In the genomic region with DNA sequence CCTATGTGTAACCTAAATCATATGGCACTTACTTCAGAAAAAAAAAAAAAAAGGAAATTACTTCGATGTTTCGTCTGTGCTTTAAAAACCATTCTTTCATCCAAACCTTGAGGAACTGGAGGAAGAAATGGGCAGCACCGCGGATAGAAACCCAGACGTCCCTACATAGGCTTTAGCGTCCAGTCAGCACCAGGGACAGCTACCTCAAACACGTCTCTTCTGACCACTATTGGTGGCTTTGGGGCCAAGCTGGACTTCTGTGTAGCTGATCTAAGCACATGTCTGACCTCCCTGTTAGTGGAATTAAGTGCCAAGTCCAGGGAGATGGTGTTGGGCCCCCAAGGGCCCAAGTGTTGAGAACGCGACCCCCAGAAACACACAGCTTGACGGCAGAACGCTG, we compare ENCODE assay signal across 8 mouse cellular contexts. TPM values are rescaled to one million over a fixed set of nuclear protein-coding genes. Genes with fewer than 3 reads are reported as not detected.
DNase-seq lines count a peak whose midpoint lies in the region; ATAC-seq lines count a peak whose summit lies in the region.

Fbll1 (minus strand) TSS at position 11 of the 400 bp plus-strand sequence.

- H3K9me3 ChIP-seq in heart, embryonic 16.5 days (replicated peaks; ENCODE audit: control insufficient read depth, low read length) = no peaks in the 10 kb centered on the region
- H3K9me3 ChIP-seq in stomach, embryonic 14.5 days (ENCODE audit: control insufficient read depth, low read depth, low read length) = no peaks in the 10 kb centered on the region

- peaks cover 42% of the 10 kb centered on the region for H3K27me3 ChIP-seq in heart, embryonic 16.5 days (ENCODE audit: control insufficient read depth, insufficient read depth, low read length)
- H3K27me3 ChIP-seq in stomach, embryonic 14.5 days (ENCODE audit: control insufficient read depth, insufficient read depth, low read length) = peaks cover 25% of the 10 kb centered on the region

- no peak within 1 kb of the TSS for H3K9ac ChIP-seq in heart, embryonic 16.5 days (ENCODE audit: low read length)
- H3K9ac ChIP-seq in stomach, embryonic 14.5 days (replicated peaks; ENCODE audit: low read depth, low read length) = no peak within 1 kb of the TSS

- peaks cover 5% of the 10 kb centered on the region; the same call in 1 of the 2 replicates for H3K4me1 ChIP-seq in heart, embryonic 16.5 days (ENCODE audit: control insufficient read depth, insufficient read depth, low read length)
- peaks cover 8% of the 10 kb centered on the region; the same call in 1 of the 2 replicates for H3K4me1 ChIP-seq in stomach, embryonic 14.5 days (ENCODE audit: control insufficient read depth, insufficient read depth, low read length)

- no peak within 1 kb of the TSS for H3K27ac ChIP-seq in heart, embryonic 16.5 days (ENCODE audit: low read length)
- no peak within 1 kb of the TSS for H3K27ac ChIP-seq in stomach, embryonic 14.5 days (ENCODE audit: low read length)

- ATAC-seq in common myeloid progenitor, adult 5-6 weeks (replicated peaks; ENCODE audit: low read depth, poor library complexity, severe bottlenecking) = peak; percentile 88
- no peak for ATAC-seq in heart, embryonic 16.5 days (replicated peaks; ENCODE audit: extremely low read depth, insufficient read depth, low FRiP score)
- no peak for ATAC-seq in stomach, embryonic 14.5 days (ENCODE audit: insufficient number of reproducible peaks, insufficient read depth, low FRiP score, low read depth)

- WGBS in heart, embryonic 16.5 days = 18% methylated on average over 11 of the region's 11 CpGs
- 20% methylated on average over 11 of the region's 11 CpGs for WGBS in stomach, embryonic 14.5 days

- H3K36me3 ChIP-seq in heart, embryonic 16.5 days (ENCODE audit: control insufficient read depth, insufficient read depth) = no peaks in the 10 kb centered on the region
- H3K36me3 ChIP-seq in stomach, embryonic 14.5 days (ENCODE audit: control insufficient read depth, insufficient read depth, low read length) = no peaks in the 10 kb centered on the region

- peak; percentile 36 for DNase-seq in gastrocnemius, postnatal 10 days
- no peak for DNase-seq in gastrocnemius, postnatal 25 days
- DNase-seq in Muller cell, postnatal 12 days (ENCODE audit: inconsistent ontology term) = peak; percentile 71
- peak; percentile 58 to 64 for DNase-seq in kidney, postnatal 25 days
- peak; percentile 47 for DNase-seq in lung, postnatal 14 days

- peak within 1 kb of the TSS; percentile 41 for H3K4me3 ChIP-seq in heart, embryonic 16.5 days (ENCODE audit: low read length)
- peak within 1 kb of the TSS; percentile 29 for H3K4me3 ChIP-seq in stomach, embryonic 14.5 days (ENCODE audit: low read depth, low read length)

- peak within 1 kb of the TSS; percentile 53 for H3K4me2 ChIP-seq in heart, embryonic 16.5 days (ENCODE audit: low read depth, low read length)
- H3K4me2 ChIP-seq in stomach, embryonic 14.5 days (replicated peaks; ENCODE audit: low read depth, low read length) = peak within 1 kb of the TSS; percentile 55

RNA-seq across cellular contexts. Expression of gene Fbll1, which starts in this region (rescaled TPM):
- total RNA-seq in gastrocnemius, postnatal 10 days (2021) = under 1 TPM in 1 of 2 experiments, not detected in 1; 0.16 TPM
- not detected for total RNA-seq in gastrocnemius, postnatal 25 days (2021)
- not detected in 2 replicates for total RNA-seq in common myeloid progenitor, adult 5-6 weeks (2017)
- polyA plus RNA-seq in heart, embryonic 16.5 days (2015; fragmentation: Nextera tagmentation; extraction: Ambion mirVana) = not detected in 2 replicates
- polyA plus RNA-seq in stomach, embryonic 14.5 days (2014; fragmentation: Nextera tagmentation; extraction: Ambion mirVana) = 0.22 and 0.62 TPM in 2 replicates

Comparison
In these comparisons a context has a peak if more than half of its experiments do, and no peak if none do; other contexts are left out.
1. Peak in DNase-seq in gastrocnemius, postnatal 10 days; RNA of the gene not detected or under 1 TPM.
2. Peak in ATAC-seq in common myeloid progenitor, adult 5-6 weeks; RNA of the gene not detected or under 1 TPM.